Mouse (Mus musculus): ENCODE measurements around the gene Klhl31. TPM values are rescaled to one million over a fixed set of nuclear protein-coding genes. Genes with fewer than 3 reads are reported as not detected.

Klhl31 gene
- polyA plus RNA-seq, 1 experiment: 0.75 TPM

DNA sequence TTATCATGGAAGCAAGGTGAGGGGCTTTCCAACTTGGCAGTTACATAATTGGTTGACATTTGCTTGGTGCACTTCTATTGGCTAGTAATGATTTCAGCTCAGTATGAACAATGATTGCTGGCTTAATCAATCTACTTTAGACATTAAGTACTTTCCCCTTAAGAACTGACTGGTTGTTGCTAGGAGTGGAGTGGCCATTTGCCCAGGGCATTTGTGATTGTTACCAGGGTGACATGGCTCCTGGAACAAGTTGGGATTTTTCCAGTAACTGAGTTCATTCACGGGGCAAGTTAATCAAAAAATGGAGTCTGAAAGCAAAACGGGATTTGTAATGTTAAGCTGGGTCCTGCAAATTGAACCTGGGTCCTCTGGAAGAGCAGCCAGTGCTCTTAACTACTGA is 15.8 kb upstream of the Klhl31 start:
- TF ChIP-seq POLR2A (IDR thresholded peaks at IDR 0.05; ENCODE audit: control insufficient read depth, extremely low read depth, insufficient read depth, low read length, poor library complexity) (no peak), CTCF (IDR thresholded peaks at IDR 0.05; ENCODE audit: borderline replicate concordance, control insufficient read depth, extremely low read depth, insufficient read depth, low read length, poor library complexity) (no peak)
- Histone ChIP-seq H3K27ac (ENCODE audit: control insufficient read depth, insufficient read depth, low read length) (no peak overlapping the region), H3K4me3 (ENCODE audit: control insufficient read depth, insufficient read depth, low read length) (no peak overlapping the region), H3K4me1 (replicated peaks; ENCODE audit: control insufficient read depth, insufficient read depth, low read length) (no peaks in the 10 kb centered on the region), H3K36me3 (ENCODE audit: control insufficient read depth, insufficient read depth, low read length) (no peaks in the 10 kb centered on the region), H3K27me3 (ENCODE audit: control insufficient read depth, insufficient read depth, low read length) (no peaks in the 10 kb centered on the region)
- DNase-seq: no peak
- WGBS: 92% methylated on average over 2 of the region's 2 CpGs

DNA sequence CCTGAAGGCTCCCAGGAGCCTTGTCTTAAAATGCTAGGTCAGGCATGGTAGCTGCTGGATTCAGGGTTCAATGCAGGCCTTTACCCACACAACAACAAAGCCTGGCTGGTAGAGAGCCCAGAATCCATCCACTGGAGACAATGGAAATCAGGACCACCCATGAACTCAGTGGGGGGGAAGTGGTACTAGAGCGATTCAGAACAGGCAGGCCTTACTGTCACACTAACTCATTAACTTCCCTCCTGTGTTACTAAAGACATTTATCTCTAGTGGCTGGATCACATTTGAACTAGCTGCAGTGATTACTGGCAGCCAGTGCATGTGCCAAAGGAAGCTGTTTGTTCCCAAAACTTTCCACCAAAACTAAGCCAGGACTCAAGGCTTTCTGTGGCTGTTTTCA is 13.4 kb upstream of the Klhl31 start:
- Histone ChIP-seq H3K27me3 (ENCODE audit: control insufficient read depth, insufficient read depth, low read length) (no peaks in the 10 kb centered on the region), H3K4me1 (replicated peaks; ENCODE audit: control insufficient read depth, insufficient read depth, low read length) (no peaks in the 10 kb centered on the region), H3K36me3 (ENCODE audit: control insufficient read depth, insufficient read depth, low read length) (no peaks in the 10 kb centered on the region), H3K4me3 (ENCODE audit: control insufficient read depth, insufficient read depth, low read length) (no peak overlapping the region), H3K27ac (ENCODE audit: control insufficient read depth, insufficient read depth, low read length) (no peak overlapping the region)
- no peak for TF ChIP-seq CTCF (IDR thresholded peaks at IDR 0.05; ENCODE audit: borderline replicate concordance, control insufficient read depth, extremely low read depth, insufficient read depth, low read length, poor library complexity)
- no peak for TF ChIP-seq POLR2A (IDR thresholded peaks at IDR 0.05; ENCODE audit: control insufficient read depth, extremely low read depth, insufficient read depth, low read length, poor library complexity)
- WGBS: 93% methylated on average over 1 of the region's 1 CpGs
- no peak for DNase-seq

DNA sequence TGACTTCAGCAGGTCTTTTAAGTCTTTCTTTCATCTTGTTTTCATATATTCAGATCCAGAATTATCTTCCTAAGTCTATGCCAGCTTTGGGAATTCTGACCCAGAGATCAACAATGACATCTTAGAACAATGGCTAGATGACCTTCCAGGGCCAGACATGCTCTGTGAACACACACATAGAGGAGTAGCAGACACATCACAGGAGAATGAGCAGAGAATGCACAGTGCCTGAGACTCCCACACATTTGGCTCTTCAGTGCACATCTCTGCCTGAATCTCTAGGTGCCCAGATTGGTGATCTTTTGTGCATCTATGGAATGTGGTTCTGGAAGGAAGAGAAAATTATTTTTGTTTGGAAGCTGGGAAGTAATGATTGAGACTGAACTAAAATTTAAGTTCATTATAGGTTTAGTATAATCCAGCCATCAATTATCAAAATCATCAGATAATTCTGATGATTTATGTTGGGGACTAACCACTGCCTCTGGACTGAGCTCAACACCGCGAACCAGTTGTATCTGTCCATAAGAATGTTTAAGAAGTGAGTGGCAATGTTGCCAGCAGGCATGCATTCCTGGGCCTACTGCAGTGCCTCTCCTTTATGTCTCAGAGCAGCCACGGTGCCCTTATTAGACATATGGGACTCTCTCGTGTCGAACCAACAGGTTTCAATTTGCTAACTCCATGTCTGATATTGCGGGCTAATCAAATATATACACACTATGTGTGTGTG is 12.8 kb upstream of the Klhl31 start:
- no peak for TF ChIP-seq CTCF (IDR thresholded peaks at IDR 0.05; ENCODE audit: borderline replicate concordance, control insufficient read depth, extremely low read depth, insufficient read depth, low read length, poor library complexity)
- no peak for TF ChIP-seq POLR2A (IDR thresholded peaks at IDR 0.05; ENCODE audit: control insufficient read depth, extremely low read depth, insufficient read depth, low read length, poor library complexity)

DNA sequence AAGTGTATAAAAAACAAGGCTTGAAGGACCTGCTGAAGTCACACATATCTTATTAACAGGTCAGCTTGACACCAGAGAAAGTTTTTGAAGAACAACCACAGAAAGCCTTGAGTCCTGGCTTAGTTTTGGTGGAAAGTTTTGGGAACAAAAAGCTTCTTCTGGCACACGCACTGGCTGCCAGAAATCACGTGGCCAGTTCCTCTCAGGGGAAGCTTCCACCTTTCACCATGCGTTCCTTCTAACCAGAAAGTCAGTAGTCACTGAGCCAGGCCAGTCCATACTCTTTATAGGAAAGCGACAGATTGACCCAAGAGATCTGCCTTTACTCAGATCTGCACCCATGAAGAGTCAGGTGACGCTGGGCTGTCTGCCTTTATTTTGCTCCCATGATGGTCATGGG is 12.1 kb upstream of the Klhl31 start:
- TF ChIP-seq CTCF (IDR thresholded peaks at IDR 0.05; ENCODE audit: borderline replicate concordance, control insufficient read depth, extremely low read depth, insufficient read depth, low read length, poor library complexity) (no peak), POLR2A (IDR thresholded peaks at IDR 0.05; ENCODE audit: control insufficient read depth, extremely low read depth, insufficient read depth, low read length, poor library complexity) (no peak)
- 81% methylated on average over 5 of the region's 5 CpGs for WGBS
- Histone ChIP-seq H3K4me3 (ENCODE audit: control insufficient read depth, insufficient read depth, low read length) (no peak overlapping the region), H3K27me3 (ENCODE audit: control insufficient read depth, insufficient read depth, low read length) (no peaks in the 10 kb centered on the region), H3K27ac (ENCODE audit: control insufficient read depth, insufficient read depth, low read length) (no peak overlapping the region), H3K36me3 (ENCODE audit: control insufficient read depth, insufficient read depth, low read length) (no peaks in the 10 kb centered on the region), H3K4me1 (replicated peaks; ENCODE audit: control insufficient read depth, insufficient read depth, low read length) (no peaks in the 10 kb centered on the region)
- no peak for DNase-seq

More for the DNA sequence above, 12.8 kb upstream of the Klhl31 start:
- Histone ChIP-seq H3K27me3 (ENCODE audit: control insufficient read depth, insufficient read depth, low read length) (no peaks in the 10 kb centered on the region), H3K36me3 (ENCODE audit: control insufficient read depth, insufficient read depth, low read length) (no peaks in the 10 kb centered on the region), H3K4me3 (ENCODE audit: control insufficient read depth, insufficient read depth, low read length) (no peak overlapping the region), H3K27ac (ENCODE audit: control insufficient read depth, insufficient read depth, low read length) (no peak overlapping the region), H3K4me1 (replicated peaks; ENCODE audit: control insufficient read depth, insufficient read depth, low read length) (no peaks in the 10 kb centered on the region)
- WGBS: 97% methylated on average over 6 of the region's 6 CpGs
- DNase-seq: no peak

DNA sequence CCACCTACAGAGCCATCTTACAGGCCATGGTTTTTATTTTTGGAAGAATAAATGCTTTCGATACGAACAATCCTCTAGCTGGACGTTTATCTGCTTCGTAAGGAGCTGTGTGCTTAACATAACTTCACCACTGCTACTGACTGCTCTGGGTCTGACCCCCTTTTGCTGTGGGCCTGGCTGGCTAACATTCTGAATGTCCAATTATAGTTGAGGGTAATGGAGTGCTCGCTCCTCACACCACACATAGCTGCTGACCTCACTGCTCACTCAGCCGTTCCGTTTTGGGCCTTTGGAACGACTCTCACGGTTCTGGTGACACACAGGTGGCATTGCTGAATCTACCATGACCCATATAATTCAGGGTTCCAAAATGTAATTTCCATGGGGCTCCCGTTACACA is 7.6 kb upstream of the Klhl31 start:
- no peak overlapping the region for H3K27ac ChIP-seq (ENCODE audit: control insufficient read depth, insufficient read depth, low read length)

DNA sequence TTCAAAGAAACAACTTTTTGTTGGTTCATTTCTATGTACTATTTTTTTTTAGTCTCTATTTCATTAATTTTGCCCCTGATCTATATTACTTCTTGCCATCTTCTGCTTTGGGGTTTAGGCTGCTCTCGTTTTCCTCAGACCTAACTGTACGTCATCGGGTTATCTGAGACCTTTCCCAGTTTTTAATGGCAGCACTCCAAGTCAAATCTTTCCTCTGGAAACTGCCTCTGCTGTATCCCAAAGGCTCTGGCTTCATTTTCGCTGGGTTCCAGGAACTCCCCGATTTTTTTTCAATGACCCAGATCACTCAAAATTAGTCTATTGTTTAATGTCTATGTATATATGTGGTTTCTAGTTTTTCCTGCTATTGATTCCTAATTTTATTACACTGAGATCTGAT is 6.6 kb upstream of the Klhl31 start:
- no peak overlapping the region for H3K27ac ChIP-seq (ENCODE audit: control insufficient read depth, insufficient read depth, low read length)

More for the DNA sequence above, 7.6 kb upstream of the Klhl31 start:
- Histone ChIP-seq H3K36me3 (ENCODE audit: control insufficient read depth, insufficient read depth, low read length) (no peaks in the 10 kb centered on the region), H3K4me3 (ENCODE audit: control insufficient read depth, insufficient read depth, low read length) (no peak overlapping the region), H3K4me1 (replicated peaks; ENCODE audit: control insufficient read depth, insufficient read depth, low read length) (no peaks in the 10 kb centered on the region), H3K27me3 (ENCODE audit: control insufficient read depth, insufficient read depth, low read length) (no peaks in the 10 kb centered on the region)
- TF ChIP-seq CTCF (IDR thresholded peaks at IDR 0.05; ENCODE audit: borderline replicate concordance, control insufficient read depth, extremely low read depth, insufficient read depth, low read length, poor library complexity): no peak
- no peak for TF ChIP-seq POLR2A (IDR thresholded peaks at IDR 0.05; ENCODE audit: control insufficient read depth, extremely low read depth, insufficient read depth, low read length, poor library complexity)
- no peak for DNase-seq
- WGBS: 97% methylated on average over 10 of the region's 10 CpGs

More for the DNA sequence above, 6.6 kb upstream of the Klhl31 start:
- WGBS: 88% methylated on average over 5 of the region's 5 CpGs
- H3K27me3 ChIP-seq (ENCODE audit: control insufficient read depth, insufficient read depth, low read length): no peaks in the 10 kb centered on the region
- H3K4me1 ChIP-seq (replicated peaks; ENCODE audit: control insufficient read depth, insufficient read depth, low read length): no peaks in the 10 kb centered on the region
- H3K36me3 ChIP-seq (ENCODE audit: control insufficient read depth, insufficient read depth, low read length): no peaks in the 10 kb centered on the region
- no peak overlapping the region for H3K4me3 ChIP-seq (ENCODE audit: control insufficient read depth, insufficient read depth, low read length)
- DNase-seq: no peak
- no peak for TF ChIP-seq CTCF (IDR thresholded peaks at IDR 0.05; ENCODE audit: borderline replicate concordance, control insufficient read depth, extremely low read depth, insufficient read depth, low read length, poor library complexity)
- TF ChIP-seq POLR2A (IDR thresholded peaks at IDR 0.05; ENCODE audit: control insufficient read depth, extremely low read depth, insufficient read depth, low read length, poor library complexity): no peak

Data from thymus, adult 2 months (tissue).